Mouse (Mus musculus) layer of hippocampus, adult 9-11 months (tissue): ENCODE data around the gene Gm813.
"Not testable (repeated sequence)": the region's sequence is repeated elsewhere in the genome, so short reads cannot be mapped to it uniquely, and the experiment has no call there.

Experiments used
- DNase-seq: peaks from one replicate; pipeline ENCODE4 v3.0.0; 2022

Gene Gm813

GRCm38 (mm10) chr16:58616878-58617277 is at the start of gene Gm813:
TSS of gene Gm813 (minus strand) at chr16:58616978.
- DNase-seq, result no peak

GRCm38 (mm10) chr16:58665137-58665536 is 48.4 kb upstream of the Gm813 start:
- not testable (repeated sequence) for DNase-seq

- no peak for DNase-seq
Measured at GRCm38 (mm10) chr16:58663816-58664215, 47.0 kb upstream of the Gm813 start.

- DNase-seq, result no peak
Measured at GRCm38 (mm10) chr16:58663021-58663420, 46.2 kb upstream of the Gm813 start.

- no peak for DNase-seq
Measured at GRCm38 (mm10) chr16:58662287-58662791, 45.6 kb upstream of the Gm813 start.

- DNase-seq, result no peak
Measured at GRCm38 (mm10) chr16:58661826-58662225, 45.0 kb upstream of the Gm813 start.

- DNase-seq, result no peak
Measured at GRCm38 (mm10) chr16:58658668-58659067, 41.9 kb upstream of the Gm813 start.

- no peak for DNase-seq
Measured at GRCm38 (mm10) chr16:58656526-58656925, 39.7 kb upstream of the Gm813 start.

GRCm38 (mm10) chr16:58655751-58656150 is 39.0 kb upstream of the Gm813 start:
- DNase-seq, result no peak

- no peak for DNase-seq
Measured at GRCm38 (mm10) chr16:58649979-58650378, 33.2 kb upstream of the Gm813 start.

GRCm38 (mm10) chr16:58638689-58639175 is 22.0 kb upstream of the Gm813 start, which contains the start of gene E330017A01Rik:
TSS of gene E330017A01Rik (minus strand) at chr16:58638739.
- DNase-seq, result no peak

- DNase-seq, result no peak
Measured at GRCm38 (mm10) chr16:58638016-58638415, 21.2 kb upstream of the Gm813 start.

- no peak for DNase-seq
Measured at GRCm38 (mm10) chr16:58637448-58637847, 20.7 kb upstream of the Gm813 start.

- no peak for DNase-seq
Measured at GRCm38 (mm10) chr16:58635866-58636265, 19.1 kb upstream of the Gm813 start.

- DNase-seq, result no peak
Measured at GRCm38 (mm10) chr16:58629736-58630135, 13.0 kb upstream of the Gm813 start.

- no peak for DNase-seq
Measured at GRCm38 (mm10) chr16:58628968-58629367, 12.2 kb upstream of the Gm813 start.

- no peak for DNase-seq
Measured at GRCm38 (mm10) chr16:58628336-58628680, 11.5 kb upstream of the Gm813 start.

GRCm38 (mm10) chr16:58627597-58628335 is 11.0 kb upstream of the Gm813 start:
- no peak for DNase-seq

- peak; percentile 43 for DNase-seq
Measured at GRCm38 (mm10) chr16:58623944-58624343, 7.2 kb upstream of the Gm813 start.

- no peak for DNase-seq
Measured at GRCm38 (mm10) chr16:58623114-58623513, 6.3 kb upstream of the Gm813 start.

GRCm38 (mm10) chr16:58622377-58622776 is 5.6 kb upstream of the Gm813 start:
- no peak for DNase-seq

- no peak for DNase-seq
Measured at GRCm38 (mm10) chr16:58617346-58617745, 568 bp upstream of the Gm813 start.

GRCm38 (mm10) chr16:58612969-58613368 is 3.8 kb downstream of the Gm813 start:
- DNase-seq, result no peak

- DNase-seq, result no peak
Measured at GRCm38 (mm10) chr16:58607101-58607500, 9.7 kb downstream of the Gm813 start.

GRCm38 (mm10) chr16:58604680-58605079 is 12.1 kb downstream of the Gm813 start:
- no peak for DNase-seq
